Mouse (Mus musculus): ENCODE measurements at regions not wholly inside any gene's neighbourhood (a gene's known extent, or its start where the extent isn't known, plus 50 kb on each side); places are given as distances from the start of the nearest gene placed in this dataset.
"Not testable (repeated sequence)": the region's sequence is repeated elsewhere in the genome, so short reads cannot be mapped to it uniquely, and the experiment has no call there.

- H3K4me2 ChIP-seq (ENCODE audit: low read depth) = not testable (repeated sequence)
- WGBS = 96% methylated on average over 2 of the region's 2 CpGs
Observed at GRCm38 (mm10) chr8:34628221-34628620, 516.7 kb upstream of the Gm10131 start.

GRCm38 (mm10) chr8:34625670-34626069 is 514.1 kb upstream of the Gm10131 start:
- Histone ChIP-seq H3K4me2 (ENCODE audit: low read depth) (no peak overlapping the region), H3K36me3 (ENCODE audit: control insufficient read depth, insufficient read depth, low read length) (no peaks in the 10 kb centered on the region), H3K9me3 (ENCODE audit: control insufficient read depth, low read length) (no peaks in the 10 kb centered on the region), H3K27me3 (ENCODE audit: control insufficient read depth, insufficient read depth, low read length) (no peaks in the 10 kb centered on the region), H3K4me1 (ENCODE audit: control insufficient read depth, insufficient read depth, low read length) (no peaks in the 10 kb centered on the region), H3K4me3 (ENCODE audit: low read depth, low read length) (no peak overlapping the region), H3K27ac (ENCODE audit: low read depth, low read length) (no peak overlapping the region), H3K9ac (ENCODE audit: low read length) (no peak overlapping the region)
- no peak for ATAC-seq (ENCODE audit: insufficient read depth, low FRiP score, low TSS enrichment)
- DNase-seq (ENCODE audit: low spot score) = no peak
- 85% methylated on average over 10 of the region's 10 CpGs for WGBS

More at GRCm38 (mm10) chr8:34628221-34628620, 516.7 kb upstream of the Gm10131 start:
- not testable (repeated sequence) for H3K36me3 ChIP-seq (ENCODE audit: control insufficient read depth, insufficient read depth, low read length); H3K9me3 ChIP-seq (ENCODE audit: control insufficient read depth, low read length); H3K27ac ChIP-seq (ENCODE audit: low read depth, low read length); H3K27me3 ChIP-seq (ENCODE audit: control insufficient read depth, insufficient read depth, low read length); ATAC-seq (ENCODE audit: insufficient read depth, low FRiP score, low TSS enrichment); H3K4me1 ChIP-seq (ENCODE audit: control insufficient read depth, insufficient read depth, low read length); H3K4me3 ChIP-seq (ENCODE audit: low read depth, low read length); H3K9ac ChIP-seq (ENCODE audit: low read length); DNase-seq (ENCODE audit: low spot score)

- Histone ChIP-seq H3K4me3 (ENCODE audit: low read depth, low read length) (no peak overlapping the region), H3K4me1 (ENCODE audit: control insufficient read depth, insufficient read depth, low read length) (no peaks in the 10 kb centered on the region), H3K27me3 (ENCODE audit: control insufficient read depth, insufficient read depth, low read length) (no peaks in the 10 kb centered on the region), H3K27ac (ENCODE audit: low read depth, low read length) (no peak overlapping the region), H3K4me2 (ENCODE audit: low read depth) (no peak overlapping the region), H3K9me3 (ENCODE audit: control insufficient read depth, low read length) (no peaks in the 10 kb centered on the region), H3K9ac (ENCODE audit: low read length) (no peak overlapping the region), H3K36me3 (ENCODE audit: control insufficient read depth, insufficient read depth, low read length) (no peaks in the 10 kb centered on the region)
- 84% methylated on average over 7 of the region's 7 CpGs for WGBS
- no peak for DNase-seq (ENCODE audit: low spot score)
- no peak for ATAC-seq (ENCODE audit: insufficient read depth, low FRiP score, low TSS enrichment)
Observed at GRCm38 (mm10) chr8:34623783-34624182, 512.2 kb upstream of the Gm10131 start.

GRCm38 (mm10) chr8:34622177-34623114 is 510.9 kb upstream of the Gm10131 start:
- WGBS = 78% methylated on average over 25 of the region's 25 CpGs
- ATAC-seq (ENCODE audit: insufficient read depth, low FRiP score, low TSS enrichment) (no peak), DNase-seq (ENCODE audit: low spot score) (no peak)
- Histone ChIP-seq H3K4me2 (ENCODE audit: low read depth) (no peak overlapping the region), H3K4me1 (ENCODE audit: control insufficient read depth, insufficient read depth, low read length) (no peaks in the 10 kb centered on the region), H3K36me3 (ENCODE audit: control insufficient read depth, insufficient read depth, low read length) (no peaks in the 10 kb centered on the region), H3K9me3 (ENCODE audit: control insufficient read depth, low read length) (no peaks in the 10 kb centered on the region), H3K9ac (ENCODE audit: low read length) (no peak overlapping the region), H3K27ac (ENCODE audit: low read depth, low read length) (no peak overlapping the region), H3K4me3 (ENCODE audit: low read depth, low read length) (no peak overlapping the region), H3K27me3 (ENCODE audit: control insufficient read depth, insufficient read depth, low read length) (no peaks in the 10 kb centered on the region)

- no peak for DNase-seq (ENCODE audit: low spot score)
Observed at GRCm38 (mm10) chr8:34618046-34618445, 506.5 kb upstream of the Gm10131 start.

GRCm38 (mm10) chr8:34614987-34615386 is 503.4 kb upstream of the Gm10131 start:
- 71% methylated on average over 4 of the region's 4 CpGs for WGBS
- H3K4me3 ChIP-seq (ENCODE audit: low read depth, low read length) = no peak overlapping the region
- DNase-seq (ENCODE audit: low spot score) (no peak), ATAC-seq (ENCODE audit: insufficient read depth, low FRiP score, low TSS enrichment) (no peak)
- no peak overlapping the region for H3K27ac ChIP-seq (ENCODE audit: low read depth, low read length)
- no peaks in the 10 kb centered on the region for H3K27me3 ChIP-seq (ENCODE audit: control insufficient read depth, insufficient read depth, low read length)
- no peak overlapping the region for H3K4me2 ChIP-seq (ENCODE audit: low read depth)
- H3K9ac ChIP-seq (ENCODE audit: low read length) = no peak overlapping the region
- H3K36me3 ChIP-seq (ENCODE audit: control insufficient read depth, insufficient read depth, low read length) = no peaks in the 10 kb centered on the region
- H3K9me3 ChIP-seq (ENCODE audit: control insufficient read depth, low read length) = no peaks in the 10 kb centered on the region
- H3K4me1 ChIP-seq (ENCODE audit: control insufficient read depth, insufficient read depth, low read length) = no peaks in the 10 kb centered on the region

More at GRCm38 (mm10) chr8:34618046-34618445, 506.5 kb upstream of the Gm10131 start:
- WGBS = 34% methylated on average over 5 of the region's 5 CpGs
- H3K27me3 ChIP-seq (ENCODE audit: control insufficient read depth, insufficient read depth, low read length) = no peaks in the 10 kb centered on the region
- no peak overlapping the region for H3K27ac ChIP-seq (ENCODE audit: low read depth, low read length)
- H3K36me3 ChIP-seq (ENCODE audit: control insufficient read depth, insufficient read depth, low read length) = no peaks in the 10 kb centered on the region
- H3K4me2 ChIP-seq (ENCODE audit: low read depth) = no peak overlapping the region
- no peaks in the 10 kb centered on the region for H3K4me1 ChIP-seq (ENCODE audit: control insufficient read depth, insufficient read depth, low read length)
- ATAC-seq (ENCODE audit: insufficient read depth, low FRiP score, low TSS enrichment) = no peak
- no peak overlapping the region for H3K9ac ChIP-seq (ENCODE audit: low read length)
- H3K4me3 ChIP-seq (ENCODE audit: low read depth, low read length) = no peak overlapping the region
- H3K9me3 ChIP-seq (ENCODE audit: control insufficient read depth, low read length) = no peaks in the 10 kb centered on the region

- Histone ChIP-seq H3K9me3 (ENCODE audit: control insufficient read depth, low read length) (no peaks in the 10 kb centered on the region), H3K36me3 (ENCODE audit: control insufficient read depth, insufficient read depth, low read length) (no peaks in the 10 kb centered on the region), H3K4me2 (ENCODE audit: low read depth) (no peak overlapping the region), H3K4me3 (ENCODE audit: low read depth, low read length) (no peak overlapping the region), H3K27me3 (ENCODE audit: control insufficient read depth, insufficient read depth, low read length) (no peaks in the 10 kb centered on the region), H3K9ac (ENCODE audit: low read length) (no peak overlapping the region), H3K4me1 (ENCODE audit: control insufficient read depth, insufficient read depth, low read length) (no peaks in the 10 kb centered on the region), H3K27ac (ENCODE audit: low read depth, low read length) (no peak overlapping the region)
- ATAC-seq (ENCODE audit: insufficient read depth, low FRiP score, low TSS enrichment) (no peak), DNase-seq (ENCODE audit: low spot score) (no peak)
- WGBS = 65% methylated on average over 10 of the region's 10 CpGs
Observed at GRCm38 (mm10) chr8:34614031-34614526, 502.5 kb upstream of the Gm10131 start.

GRCm38 (mm10) chr8:34613138-34613537 is 501.6 kb upstream of the Gm10131 start:
- 87% methylated on average over 5 of the region's 5 CpGs for WGBS
- Histone ChIP-seq H3K27me3 (ENCODE audit: control insufficient read depth, insufficient read depth, low read length) (no peaks in the 10 kb centered on the region), H3K27ac (ENCODE audit: low read depth, low read length) (no peak overlapping the region), H3K4me3 (ENCODE audit: low read depth, low read length) (no peak overlapping the region), H3K4me1 (ENCODE audit: control insufficient read depth, insufficient read depth, low read length) (no peaks in the 10 kb centered on the region), H3K9me3 (ENCODE audit: control insufficient read depth, low read length) (no peaks in the 10 kb centered on the region), H3K4me2 (ENCODE audit: low read depth) (no peak overlapping the region), H3K36me3 (ENCODE audit: control insufficient read depth, insufficient read depth, low read length) (no peaks in the 10 kb centered on the region), H3K9ac (ENCODE audit: low read length) (no peak overlapping the region)
- DNase-seq (ENCODE audit: low spot score) (no peak), ATAC-seq (ENCODE audit: insufficient read depth, low FRiP score, low TSS enrichment) (no peak)

GRCm38 (mm10) chr8:34612396-34612795 is 500.9 kb upstream of the Gm10131 start:
- H3K9ac ChIP-seq (ENCODE audit: low read length) = no peak overlapping the region
- DNase-seq (ENCODE audit: low spot score) = no peak
- no peak for ATAC-seq (ENCODE audit: insufficient read depth, low FRiP score, low TSS enrichment)
- no peaks in the 10 kb centered on the region for H3K36me3 ChIP-seq (ENCODE audit: control insufficient read depth, insufficient read depth, low read length)
- no peaks in the 10 kb centered on the region for H3K4me1 ChIP-seq (ENCODE audit: control insufficient read depth, insufficient read depth, low read length)
- no peak overlapping the region for H3K4me3 ChIP-seq (ENCODE audit: low read depth, low read length)
- no peak overlapping the region for H3K4me2 ChIP-seq (ENCODE audit: low read depth)
- no peaks in the 10 kb centered on the region for H3K9me3 ChIP-seq (ENCODE audit: control insufficient read depth, low read length)
- H3K27ac ChIP-seq (ENCODE audit: low read depth, low read length) = no peak overlapping the region
- 67% methylated on average over 3 of the region's 3 CpGs for WGBS
- no peaks in the 10 kb centered on the region for H3K27me3 ChIP-seq (ENCODE audit: control insufficient read depth, insufficient read depth, low read length)

Measured in neural tube, embryonic 11.5 days (tissue).